Mouse (Mus musculus): ENCODE measurements at regions not wholly inside any gene's neighbourhood (a gene's known extent, or its start where the extent isn't known, plus 50 kb on each side); places are given as distances from the start of the nearest gene placed in this dataset.
A peak's percentile ranks its signal among the peaks of the same experiment; 100 is the strongest.
"Not testable (repeated sequence)": the region's sequence is repeated elsewhere in the genome, so short reads cannot be mapped to it uniquely, and the experiment has no call there.

DNA sequence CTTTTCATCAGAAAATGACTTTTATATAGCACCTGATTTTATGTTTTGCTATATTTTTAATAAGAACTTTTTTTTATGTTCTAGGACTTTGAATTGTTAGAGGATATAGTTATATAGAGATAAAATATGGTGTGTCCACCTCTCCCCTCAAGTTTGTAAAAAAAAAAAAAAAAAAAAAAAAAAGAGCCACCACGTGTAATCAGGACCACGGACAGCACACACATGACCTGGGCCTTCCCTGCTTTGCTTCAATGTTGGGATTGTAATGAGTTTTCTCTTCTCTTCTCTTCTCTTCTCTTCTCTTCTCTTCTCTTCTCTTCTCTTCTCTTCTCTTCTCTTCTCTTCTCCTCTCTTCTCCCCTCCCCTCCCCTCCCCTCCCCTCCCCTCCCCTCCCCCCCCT is 78.5 kb downstream of the 1700010I14Rik start:
- not testable (repeated sequence) for DNase-seq (ENCODE audit: low read depth)

DNA sequence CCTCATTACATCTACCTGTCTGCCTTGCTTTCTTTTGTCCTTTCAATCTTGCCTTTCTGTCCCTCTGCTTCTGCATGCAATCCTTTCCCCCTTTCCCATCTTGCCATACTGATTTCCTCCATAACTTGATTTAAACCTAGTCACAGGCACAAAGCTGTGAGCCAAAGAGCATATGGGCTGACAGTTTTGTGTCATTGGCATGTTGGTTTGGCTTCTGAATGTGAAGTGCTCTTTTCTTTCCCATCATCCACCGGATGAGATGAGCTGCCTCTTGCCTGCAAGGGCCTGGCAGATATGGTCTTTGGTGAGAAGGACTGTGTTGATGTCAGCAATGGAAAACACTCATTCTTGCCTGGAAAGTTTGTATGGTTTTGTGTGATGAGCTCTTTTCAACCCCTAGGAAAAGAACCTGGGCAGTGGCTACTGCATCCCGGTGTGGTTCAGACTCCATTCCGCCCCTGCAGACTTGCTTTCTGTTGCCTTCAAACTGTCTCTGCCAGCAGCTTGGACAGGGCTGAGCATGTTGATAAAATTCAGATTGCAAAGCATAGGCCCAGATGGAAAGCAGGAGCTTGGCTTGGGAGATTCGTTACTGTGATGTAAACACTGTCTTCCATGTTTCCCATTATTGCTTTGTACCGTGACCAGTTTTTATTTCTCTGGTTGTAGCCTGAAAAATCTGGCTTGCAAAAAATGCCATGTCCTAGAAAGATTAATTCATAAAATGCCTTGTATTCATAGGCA is 80.9 kb downstream of the 1700010I14Rik start:
- DNase-seq (ENCODE audit: low read depth): no peak

- no peak for DNase-seq (ENCODE audit: low read depth)
These were observed 95.5 kb downstream of the 1700010I14Rik start for GRCm38 (mm10) chr17:9083629-9084028.

DNA sequence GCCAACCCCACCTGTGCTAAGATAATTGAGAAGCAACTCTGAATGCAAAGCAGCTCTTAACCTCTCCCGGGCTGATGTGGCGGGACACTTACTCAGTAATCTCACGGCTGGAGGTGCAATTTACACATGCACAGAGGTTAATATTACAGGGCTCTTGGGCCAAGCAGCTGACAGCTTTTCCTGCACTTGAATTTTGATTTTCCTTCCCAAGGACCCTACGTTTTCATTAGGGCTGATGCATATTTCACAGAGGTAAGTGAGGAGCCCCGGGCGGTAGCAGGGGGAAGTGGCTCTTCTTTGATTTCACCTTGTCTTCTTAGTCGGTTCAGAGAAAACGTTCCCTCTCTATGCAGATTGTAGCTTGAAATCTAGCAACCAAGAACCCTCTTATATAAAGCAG is 139.7 kb downstream of the 1700010I14Rik start:
- no peak for DNase-seq (ENCODE audit: low read depth)

GRCm38 (mm10) chr17:9145605-9146223 is 157.6 kb downstream of the 1700010I14Rik start:
- DNase-seq (ENCODE audit: low read depth): no peak

GRCm38 (mm10) chr17:9150654-9151053 is 162.5 kb downstream of the 1700010I14Rik start:
- DNase-seq (ENCODE audit: low read depth): no peak

- no peak for DNase-seq (ENCODE audit: low read depth)
These were observed 174.0 kb downstream of the 1700010I14Rik start for GRCm38 (mm10) chr17:9162148-9162547.

GRCm38 (mm10) chr17:9162676-9163075 is 174.5 kb downstream of the 1700010I14Rik start:
- DNase-seq (ENCODE audit: low read depth): no peak

- DNase-seq (ENCODE audit: low read depth): no peak
These were observed 175.2 kb downstream of the 1700010I14Rik start for GRCm38 (mm10) chr17:9163285-9163684.

- DNase-seq (ENCODE audit: low read depth): no peak
These were observed 176.4 kb downstream of the 1700010I14Rik start for GRCm38 (mm10) chr17:9164501-9164900.

DNA sequence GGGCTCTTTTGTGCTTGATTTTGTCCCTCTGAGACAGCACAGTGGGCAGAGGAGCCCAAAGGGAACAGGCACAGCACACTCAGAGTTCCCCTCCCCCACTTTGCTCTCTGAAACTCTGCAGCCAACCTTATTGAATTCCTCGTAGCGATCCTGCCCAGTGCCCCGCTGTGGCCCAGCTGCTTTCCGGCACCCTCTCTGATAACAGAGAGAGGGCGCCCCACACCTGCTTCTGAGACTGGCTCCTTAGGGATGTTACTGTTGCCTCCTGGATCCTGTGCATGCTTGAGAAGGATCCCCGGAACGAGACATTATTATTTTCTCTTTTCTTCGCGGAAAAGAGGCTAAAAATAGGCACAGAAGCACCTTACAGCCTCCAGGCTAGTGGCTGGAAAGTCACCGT is 179.0 kb downstream of the 1700010I14Rik start:
- no peak for DNase-seq (ENCODE audit: low read depth)

DNA sequence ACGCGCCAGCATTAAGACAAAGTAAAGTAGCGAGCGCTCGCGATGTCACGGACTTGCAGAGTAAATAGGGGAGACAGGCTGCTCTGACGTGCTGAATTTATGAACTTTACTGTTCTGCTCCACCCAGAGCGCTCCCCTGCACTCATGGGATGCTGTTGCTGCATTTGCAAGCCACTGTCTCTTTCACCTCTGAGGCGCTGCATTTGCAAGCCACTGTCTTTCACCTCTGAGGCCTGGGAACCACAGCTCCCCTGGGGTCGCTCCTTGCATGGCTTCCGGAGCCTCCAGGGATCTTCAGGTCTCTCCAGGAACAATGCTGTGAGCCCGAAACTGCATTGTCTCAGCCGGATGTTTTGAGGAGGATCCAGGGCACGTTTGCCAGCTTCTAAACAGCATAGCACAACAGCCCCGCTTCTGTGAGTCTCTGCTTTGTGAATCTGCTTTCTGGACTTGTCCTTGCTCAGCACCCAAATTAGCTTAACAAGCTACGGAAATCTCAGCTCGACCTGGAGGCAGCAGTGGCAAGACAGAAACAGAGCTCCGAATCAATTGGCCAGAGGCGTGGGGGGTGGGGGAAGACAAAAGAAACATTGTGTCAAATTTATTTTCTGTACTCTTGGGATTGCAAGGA is 179.6 kb downstream of the 1700010I14Rik start:
- DNase-seq (ENCODE audit: low read depth): no peak

- peak; percentile 2 for DNase-seq (ENCODE audit: low read depth)
These were observed 180.3 kb downstream of the 1700010I14Rik start for GRCm38 (mm10) chr17:9168411-9168810.

- peak; percentile 20 for DNase-seq (ENCODE audit: low read depth)
These were observed 181.2 kb downstream of the 1700010I14Rik start for GRCm38 (mm10) chr17:9169371-9169770.

- DNase-seq (ENCODE audit: low read depth): no peak
These were observed 209.0 kb downstream of the 1700010I14Rik start for GRCm38 (mm10) chr17:9197160-9197559.

DNA sequence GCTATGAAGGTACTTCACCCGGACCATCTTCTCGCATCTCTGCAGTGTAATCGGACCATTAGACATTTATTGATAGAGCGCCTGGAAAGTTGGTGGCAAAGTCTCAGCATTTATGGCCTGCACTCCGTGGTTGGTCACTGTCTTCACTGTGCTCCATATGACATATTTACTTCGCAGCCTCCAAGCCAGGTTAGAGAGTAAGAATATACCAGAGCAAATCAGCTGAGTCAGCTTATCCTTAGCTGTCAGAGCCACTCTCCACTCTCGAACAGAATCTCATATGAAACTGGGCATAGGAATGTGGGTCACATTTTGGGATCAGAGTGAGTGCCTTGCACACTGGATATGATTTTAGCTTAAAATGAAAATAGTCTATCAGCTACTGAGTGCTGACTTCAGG is 212.3 kb downstream of the 1700010I14Rik start:
- no peak for DNase-seq (ENCODE audit: low read depth)

- DNase-seq (ENCODE audit: low read depth): no peak
These were observed 214.4 kb downstream of the 1700010I14Rik start for GRCm38 (mm10) chr17:9202496-9202895.

DNA sequence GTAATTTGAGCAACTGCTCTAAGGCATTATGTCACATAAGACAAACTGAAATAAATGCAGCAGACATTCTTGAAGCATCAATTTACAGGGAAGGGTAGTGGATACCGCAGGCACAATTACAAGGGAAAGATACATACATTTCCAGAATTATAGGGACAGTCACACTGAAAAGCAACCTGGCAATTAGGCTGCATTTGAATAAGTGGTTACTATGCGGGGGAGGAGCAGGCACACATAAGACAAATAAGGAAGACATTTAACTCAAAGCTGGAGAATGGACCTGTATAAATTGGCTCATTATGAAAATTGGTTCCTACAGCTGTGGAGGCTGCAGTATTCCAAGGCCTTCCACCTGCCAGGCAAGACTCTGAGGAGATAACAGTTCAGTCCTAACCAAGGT is 211.2 kb upstream of the Gm17728 start:
- DNase-seq (ENCODE audit: low read depth): no peak

DNA sequence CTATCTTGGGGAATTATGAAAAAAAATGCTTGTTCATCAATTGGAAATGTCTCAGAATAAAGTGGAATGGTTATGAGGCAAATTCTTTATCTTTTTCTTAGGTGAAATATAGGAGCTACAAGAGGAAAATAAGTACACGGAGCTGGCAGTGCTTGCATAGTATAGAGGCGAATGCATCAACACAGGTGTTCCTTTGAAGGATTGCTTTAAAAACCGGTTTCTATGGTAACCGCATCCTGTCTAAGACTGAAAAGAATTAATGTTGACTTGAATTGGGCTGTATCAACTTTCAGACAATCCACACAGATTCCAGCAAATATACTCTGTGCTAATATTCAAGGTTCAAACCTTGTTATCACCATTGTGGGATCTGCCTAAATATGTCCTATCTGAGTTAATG is 198.8 kb upstream of the Gm17728 start:
- DNase-seq (ENCODE audit: low read depth): no peak

DNA sequence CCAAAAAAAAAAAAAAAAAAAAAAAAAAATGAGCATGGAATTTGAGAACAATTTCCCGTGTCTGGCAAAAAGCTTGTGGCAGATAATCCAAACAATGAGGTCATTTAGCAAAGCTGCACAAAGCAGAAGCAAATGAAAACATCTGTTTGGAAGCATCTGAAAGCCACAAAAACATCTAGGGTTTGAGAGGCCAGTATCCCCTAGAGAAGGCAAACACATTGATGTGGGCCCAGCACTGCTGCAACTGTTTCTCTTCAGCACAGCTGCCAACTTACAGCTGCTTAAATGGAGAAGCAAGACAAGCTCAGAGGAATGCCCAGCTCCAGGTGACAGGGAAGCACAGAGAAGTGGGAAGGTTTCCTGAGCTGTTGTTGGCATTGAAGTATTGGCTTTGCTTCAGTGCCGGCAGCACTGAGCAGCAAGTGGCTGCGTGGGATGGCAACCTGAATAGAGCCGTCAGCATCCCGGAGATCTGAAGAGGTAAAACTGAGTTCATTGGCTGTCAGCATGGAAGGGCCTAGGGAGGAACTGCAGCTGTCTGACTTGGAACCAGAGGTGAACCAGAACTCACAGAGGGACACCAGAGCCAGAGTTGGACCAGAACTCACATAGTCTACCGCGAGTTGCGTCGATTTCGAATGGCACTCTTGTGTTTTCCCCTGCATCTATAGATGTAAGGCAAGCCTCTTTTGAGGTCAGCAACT is 193.8 kb upstream of the Gm17728 start:
- DNase-seq (ENCODE audit: low read depth): no peak

GRCm38 (mm10) chr17:9235141-9235571 is 186.7 kb upstream of the Gm17728 start:
- DNase-seq (ENCODE audit: low read depth): no peak

- DNase-seq (ENCODE audit: low read depth): no peak
These were observed 163.2 kb upstream of the Gm17728 start for GRCm38 (mm10) chr17:9258646-9259170.
